Mouse (Mus musculus): ENCODE results near the gene 2900092C05Rik. TPM values are rescaled to one million over a fixed set of nuclear protein-coding genes. Genes with fewer than 3 reads are reported as not detected.

2900092C05Rik gene
- not detected in 2 replicates for polyA plus RNA-seq (2015; fragmentation: Nextera tagmentation; extraction: Ambion mirVana)

DNA sequence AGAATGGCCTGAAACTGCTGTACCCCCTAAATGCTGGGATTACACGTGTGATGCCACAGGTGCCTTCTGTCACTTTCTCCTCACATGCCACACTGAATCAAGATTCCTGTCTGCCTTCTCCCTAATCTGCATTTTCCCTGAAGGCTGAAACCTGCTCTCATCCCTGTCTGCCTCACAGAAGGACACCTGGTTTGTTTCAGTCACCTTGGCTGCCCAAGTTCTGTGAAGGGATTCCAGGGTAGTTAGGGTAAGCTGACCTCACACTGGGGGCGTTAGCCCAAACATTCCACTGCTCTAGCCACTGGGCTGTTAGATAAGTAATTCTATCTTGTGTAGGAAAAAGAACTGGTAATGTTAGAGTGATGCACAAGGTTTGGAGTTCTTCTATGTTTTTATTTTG lies at the start of gene 2900092C05Rik:
Gene 2900092C05Rik, plus strand, starts transcription at position 301 of the 400 bp plus-strand sequence.
- Histone ChIP-seq H3K27ac (no peak within 1 kb of the TSS), H3K4me3 (no peak within 1 kb of the TSS), H3K9me3 (peaks cover 12% of the 10 kb centered on the region; the same call in 1 of the 2 replicates), H3K27me3 (replicated peaks) (no peaks in the 10 kb centered on the region), H3K4me1 (no peaks in the 10 kb centered on the region), H3K4me2 (no peak within 1 kb of the TSS), H3K36me3 (replicated peaks) (no peaks in the 10 kb centered on the region), H3K9ac (no peak within 1 kb of the TSS)
- ATAC-seq (replicated peaks): no peak
- 73% methylated on average over 2 of the region's 2 CpGs for WGBS

- 0% methylated on average over 53 of the region's 53 CpGs for WGBS
Measured at GRCm38 (mm10) chr7:12478158-12479008, 33.9 kb upstream of the 2900092C05Rik start, which contains the start of gene Zfp606. Gene Zfp606, plus strand, starts transcription at chr7:12478293.

GRCm38 (mm10) chr7:12479009-12479346 lies 33.3 kb upstream of the 2900092C05Rik start:
- 0% methylated on average over 8 of the region's 8 CpGs for WGBS

More at GRCm38 (mm10) chr7:12478158-12479008, 33.9 kb upstream of the 2900092C05Rik start, which contains the start of gene Zfp606:
- H3K4me3 ChIP-seq: peak within 1 kb of the TSS; percentile 91
- H3K9me3 ChIP-seq: no peaks in the 10 kb centered on the region
- H3K27me3 ChIP-seq (replicated peaks): no peaks in the 10 kb centered on the region
- H3K4me1 ChIP-seq: peaks cover 5% of the 10 kb centered on the region; the same call in 1 of the 2 replicates
- H3K4me2 ChIP-seq: peak within 1 kb of the TSS; percentile 55
- H3K27ac ChIP-seq: peak within 1 kb of the TSS; percentile 90
- peaks cover 31% of the 10 kb centered on the region for H3K36me3 ChIP-seq (replicated peaks)
- H3K9ac ChIP-seq: peak within 1 kb of the TSS; percentile 97
- ATAC-seq (replicated peaks): peak; percentile 97

DNA sequence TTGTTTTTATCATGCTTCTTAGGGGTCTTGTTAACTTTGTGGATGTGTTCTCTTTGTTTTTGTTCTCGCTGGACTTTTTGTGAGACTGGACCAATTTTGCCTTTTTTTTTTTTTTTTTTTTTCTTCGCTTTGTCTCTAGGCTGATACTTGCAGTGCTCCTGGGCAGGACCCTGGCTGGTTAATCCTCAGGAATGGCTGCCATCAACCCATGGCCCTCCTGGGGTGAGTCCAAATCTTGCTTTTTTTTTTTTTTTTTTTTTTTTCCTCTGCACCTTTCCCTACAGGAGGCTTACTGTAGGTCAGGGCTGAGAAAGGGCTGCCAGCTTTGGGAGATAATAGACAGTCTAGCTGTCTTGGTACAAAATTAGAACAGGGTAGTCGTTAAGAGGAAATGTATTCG lies 32.8 kb upstream of the 2900092C05Rik start:
- peaks cover 1% of the 10 kb centered on the region; the same call in 1 of the 2 replicates for H3K9me3 ChIP-seq
- peaks cover 5% of the 10 kb centered on the region; the same call in 1 of the 2 replicates for H3K4me1 ChIP-seq
- no peak for ATAC-seq (replicated peaks)
- H3K4me2 ChIP-seq: peak overlapping the region; percentile 55
- peak overlapping the region; percentile 90; the same call in 1 of the 2 replicates for H3K27ac ChIP-seq
- 0 out of 2 replicates have a peak overlapping the region, but pooled peaks have one; percentile 97 for H3K9ac ChIP-seq
- H3K4me3 ChIP-seq: peak overlapping the region; percentile 91
- peaks cover 43% of the 10 kb centered on the region for H3K36me3 ChIP-seq (replicated peaks)
- no peaks in the 10 kb centered on the region for H3K27me3 ChIP-seq (replicated peaks)
- 64% methylated on average over 4 of the region's 4 CpGs for WGBS

More at GRCm38 (mm10) chr7:12479009-12479346, 33.3 kb upstream of the 2900092C05Rik start:
- peak; percentile 20 for ATAC-seq (replicated peaks)
- Histone ChIP-seq H3K27ac (peak overlapping the region; percentile 90), H3K4me3 (peak overlapping the region; percentile 91), H3K9me3 (no peaks in the 10 kb centered on the region), H3K9ac (peak overlapping the region; percentile 97), H3K27me3 (replicated peaks) (no peaks in the 10 kb centered on the region), H3K36me3 (replicated peaks) (peaks cover 37% of the 10 kb centered on the region), H3K4me2 (peak overlapping the region; percentile 55), H3K4me1 (peaks cover 5% of the 10 kb centered on the region; the same call in 1 of the 2 replicates)

DNA sequence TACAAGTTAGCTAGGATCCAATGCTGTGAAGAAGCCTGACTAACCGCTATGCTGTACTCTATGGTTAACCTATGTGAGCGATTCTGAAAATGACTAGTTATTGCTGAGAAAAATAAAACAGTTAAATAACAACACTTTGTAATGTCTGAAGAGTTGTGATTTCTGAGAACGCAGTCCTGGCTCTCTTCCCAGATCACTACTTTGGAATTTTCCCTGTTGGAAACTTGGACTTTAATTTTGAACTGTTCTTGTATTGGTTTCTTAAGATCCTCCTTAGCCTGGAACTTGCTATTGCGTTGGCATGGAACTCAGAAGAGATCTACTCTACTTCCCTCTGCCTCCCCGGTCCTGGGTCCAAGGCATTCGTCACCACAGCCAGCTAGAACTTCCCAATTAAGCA lies 28.5 kb upstream of the 2900092C05Rik start:
- Histone ChIP-seq H3K4me1 (peaks cover 5% of the 10 kb centered on the region; the same call in 1 of the 2 replicates), H3K9me3 (peaks cover 27% of the 10 kb centered on the region), H3K27ac (no peak overlapping the region), H3K36me3 (replicated peaks) (peaks cover 85% of the 10 kb centered on the region), H3K27me3 (replicated peaks) (no peaks in the 10 kb centered on the region), H3K9ac (no peak overlapping the region), H3K4me2 (no peak overlapping the region), H3K4me3 (no peak overlapping the region)
- ATAC-seq (replicated peaks): no peak
- WGBS: 98% methylated on average over 6 of the region's 6 CpGs

DNA sequence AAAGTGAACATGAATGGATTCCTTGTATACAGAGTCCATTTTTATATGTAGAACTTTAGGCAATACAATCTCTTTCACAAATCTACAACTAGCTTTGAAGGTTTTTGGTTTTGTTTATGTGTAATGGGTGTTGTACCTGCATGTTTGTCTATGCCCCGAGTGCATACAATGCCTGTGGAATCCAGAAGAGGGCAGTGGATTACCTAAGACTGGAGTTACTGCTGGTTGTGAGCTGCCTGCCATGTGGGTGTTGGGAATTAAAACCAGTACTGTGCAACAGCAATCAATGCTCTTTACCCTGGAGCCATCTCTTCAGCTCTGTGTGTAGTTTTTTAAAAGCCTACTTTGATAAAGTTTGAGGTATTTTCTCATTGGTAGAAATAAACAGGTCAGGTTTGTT lies 26.4 kb upstream of the 2900092C05Rik start:
- 90% methylated on average over 1 of the region's 1 CpGs for WGBS
- H3K4me3 ChIP-seq: no peak overlapping the region
- H3K36me3 ChIP-seq (replicated peaks): peaks cover 98% of the 10 kb centered on the region
- H3K4me1 ChIP-seq: no peaks in the 10 kb centered on the region
- H3K9me3 ChIP-seq: peaks cover 43% of the 10 kb centered on the region
- no peaks in the 10 kb centered on the region for H3K27me3 ChIP-seq (replicated peaks)
- no peak overlapping the region for H3K4me2 ChIP-seq
- H3K27ac ChIP-seq: no peak overlapping the region
- no peak overlapping the region for H3K9ac ChIP-seq
- ATAC-seq (replicated peaks): no peak

GRCm38 (mm10) chr7:12486691-12487090 lies 25.6 kb upstream of the 2900092C05Rik start:
- Histone ChIP-seq H3K27me3 (replicated peaks) (no peaks in the 10 kb centered on the region), H3K9me3 (peaks cover 51% of the 10 kb centered on the region), H3K4me1 (no peaks in the 10 kb centered on the region), H3K27ac (no peak overlapping the region), H3K4me3 (no peak overlapping the region), H3K9ac (no peak overlapping the region), H3K4me2 (no peak overlapping the region), H3K36me3 (replicated peaks) (peaks cover 98% of the 10 kb centered on the region)
- ATAC-seq (replicated peaks): no peak

DNA sequence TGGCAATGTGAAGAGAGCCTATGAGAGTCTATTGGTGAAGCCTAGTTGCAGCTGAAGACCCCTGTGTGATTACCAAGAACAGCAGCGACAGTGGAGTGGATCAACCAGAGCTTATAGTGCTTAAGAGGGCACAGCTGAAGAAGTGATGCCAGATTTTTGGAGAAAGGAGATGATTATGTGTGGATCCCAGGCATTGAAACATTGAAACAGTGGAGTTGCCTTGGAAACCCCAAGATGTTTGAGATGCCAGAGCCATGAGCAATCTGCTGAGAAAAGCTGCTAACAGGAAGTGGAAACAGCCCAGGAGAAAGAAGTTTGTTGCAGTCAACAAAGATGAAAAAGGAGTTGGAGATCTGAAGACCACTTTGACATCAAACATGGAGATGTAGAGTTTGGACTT lies 1.4 kb upstream of the 2900092C05Rik start:
- Histone ChIP-seq H3K4me3 (no peak overlapping the region), H3K4me2 (no peak overlapping the region), H3K36me3 (replicated peaks) (no peaks in the 10 kb centered on the region), H3K27me3 (replicated peaks) (no peaks in the 10 kb centered on the region), H3K27ac (no peak overlapping the region), H3K4me1 (no peaks in the 10 kb centered on the region), H3K9ac (no peak overlapping the region), H3K9me3 (0 out of 2 replicates have a peak, but pooled peaks cover 7% of the 10 kb centered on the region)
- ATAC-seq (replicated peaks): no peak
- 65% methylated on average over 1 of the region's 1 CpGs for WGBS

Other genes with a start within 250 kb of the 2900092C05Rik start
- not detected in 2 replicates for gene Vmn1r81, start 244.2 kb upstream of the 2900092C05Rik start, polyA plus RNA-seq (2015; fragmentation: Nextera tagmentation; extraction: Ambion mirVana)
- not detected in 2 replicates for gene Vmn1r82, start 212.1 kb upstream of the 2900092C05Rik start, polyA plus RNA-seq (2015; fragmentation: Nextera tagmentation; extraction: Ambion mirVana)
- not detected in 2 replicates for gene Vmn1r83, start 183.0 kb upstream of the 2900092C05Rik start, polyA plus RNA-seq (2015; fragmentation: Nextera tagmentation; extraction: Ambion mirVana)
- not detected in 2 replicates for gene Vmn1r84, start 143.2 kb upstream of the 2900092C05Rik start, polyA plus RNA-seq (2015; fragmentation: Nextera tagmentation; extraction: Ambion mirVana)
- gene Zfp551, start 89.8 kb upstream of the 2900092C05Rik start, polyA plus RNA-seq (2015; fragmentation: Nextera tagmentation; extraction: Ambion mirVana): 11.8 and 12.3 TPM in 2 replicates
- 45.6 and 48.4 TPM in 2 replicates for gene Zfp606, start 34.2 kb upstream of the 2900092C05Rik start, polyA plus RNA-seq (2015; fragmentation: Nextera tagmentation; extraction: Ambion mirVana)
- gene Vmn2r53, start 96.3 kb downstream of the 2900092C05Rik start, polyA plus RNA-seq (2015; fragmentation: Nextera tagmentation; extraction: Ambion mirVana): 0.01 TPM in 1 of 2 replicates, not detected in the other
- not detected in 2 replicates for gene Vmn2r54, start 127.8 kb downstream of the 2900092C05Rik start, polyA plus RNA-seq (2015; fragmentation: Nextera tagmentation; extraction: Ambion mirVana)
- not detected in 2 replicates for gene Vmn2r55, start 172.5 kb downstream of the 2900092C05Rik start, polyA plus RNA-seq (2015; fragmentation: Nextera tagmentation; extraction: Ambion mirVana)
- gene Vmn2r56, start 222.5 kb downstream of the 2900092C05Rik start, polyA plus RNA-seq (2015; fragmentation: Nextera tagmentation; extraction: Ambion mirVana): not detected in 2 replicates

Data from midbrain, embryonic 15.5 days (tissue).